Mouse (Mus musculus) MEL (cell line): Measurements from ENCODE around the gene Gm20388. TPM values are rescaled to one million over a fixed set of nuclear protein-coding genes. Genes with fewer than 3 reads are reported as not detected.

Source experiments
- DNase-seq: peaks from one replicate; pipeline ENCODE4 v3.0.0; 2011; ENCODE audit warnings: low read depth, low spot score
- H3K27ac ChIP-seq: 2 replicates; pipeline ENCODE4 v1.5.1; 2012; ENCODE audit warnings: low read depth, mild to moderate bottlenecking, control low read depth, low read length, moderate library complexity; ENCODE audit not compliant: control insufficient read depth
- H3K27me3 ChIP-seq, 2 experiments: fragments of 150-350 bp in 1 of 2; sonication (generic) in 1 of 2; 2 replicates each; pipeline ENCODE4 v1.6.1; 2012; ENCODE audit warnings: low read length in 2 of 2, mild to moderate bottlenecking in 2 of 2, improper control_type of control experiment in 1 of 2, moderate library complexity in 1 of 2; ENCODE audit not compliant: insufficient read depth in 2 of 2, control insufficient read depth in 1 of 2
- H3K36me3 ChIP-seq, 2 experiments: 2 replicates each; pipeline ENCODE4 v1.6.1; 2012 to 2014; ENCODE audit warnings: low read length in 2 of 2, improper control_type of control experiment in 1 of 2, inconsistent platforms in 1 of 2, mild to moderate bottlenecking in 1 of 2; ENCODE audit not compliant: insufficient read depth in 2 of 2, control insufficient read depth in 1 of 2
- H3K4me1 ChIP-seq, 2 experiments: fragments of 150-350 bp in 1 of 2; sonication (generic) in 1 of 2; 2 replicates each; pipeline ENCODE4 v1.6.1; 2012; ENCODE audit warnings: low read length in 2 of 2, improper control_type of control experiment in 1 of 2, mild to moderate bottlenecking in 1 of 2; ENCODE audit not compliant: insufficient read depth in 2 of 2, control insufficient read depth in 1 of 2
- H3K4me3 ChIP-seq, 2 experiments: fragments of 150-350 bp in 1 of 2; sonication (generic) in 1 of 2; 2 replicates each; pipeline ENCODE4 v1.5.1; 2012; ENCODE audit warnings: low read depth in 2 of 2, low read length in 2 of 2, mild to moderate bottlenecking in 2 of 2, moderate library complexity in 2 of 2, control low read depth in 1 of 2, improper control_type of control experiment in 1 of 2; ENCODE audit not compliant: control insufficient read depth in 1 of 2, insufficient read depth in 1 of 2
- H3K79me2 ChIP-seq: 2 replicates; pipeline ENCODE4 v1.6.1; 2012; ENCODE audit warnings: mild to moderate bottlenecking, low read length, moderate library complexity; ENCODE audit not compliant: control insufficient read depth, poor library complexity, insufficient read depth
- H3K9ac ChIP-seq: 2 replicates; pipeline ENCODE4 v1.6.1; 2012; ENCODE audit warnings: low read depth, mild to moderate bottlenecking, control low read depth, low read length, moderate library complexity; ENCODE audit not compliant: control insufficient read depth, poor library complexity, severe bottlenecking
- H3K9me3 ChIP-seq: fragments of 150-350 bp; sonication (generic); replicated peaks from 2 replicates; pipeline ENCODE4 v1.6.1; 2012; ENCODE audit warnings: mild to moderate bottlenecking, low read length, improper control_type of control experiment, moderate library complexity; ENCODE audit not compliant: insufficient read depth
- BHLHE40 ChIP-seq: IDR thresholded peaks from 2 replicates; pipeline ENCODE4 v1.6.1; 2012; ENCODE audit warnings: low read depth, mild to moderate bottlenecking, inconsistent platforms, low read length, improper control_type of control experiment, borderline replicate concordance
- CHD1 ChIP-seq: IDR thresholded peaks from 2 replicates; pipeline ENCODE4 v1.6.1; 2012; ENCODE audit warnings: low read depth, mild to moderate bottlenecking, inconsistent platforms, low read length, improper control_type of control experiment
- CHD2 ChIP-seq: IDR thresholded peaks from 2 replicates; pipeline ENCODE4 v1.6.1; 2011; ENCODE audit warnings: low read length, improper control_type of control experiment
- CTCF ChIP-seq, 3 experiments: IDR thresholded peaks in 2 of 3; conservative IDR thresholded peaks in 1 of 3; 2 replicates each; pipeline ENCODE4 v1.5.1; 2011 to 2012; ENCODE audit warnings: low read length in 3 of 3, low read depth in 2 of 3, mild to moderate bottlenecking in 2 of 3, improper control_type of control experiment in 1 of 3, inconsistent platforms in 1 of 3, mixed read lengths in 1 of 3, moderate library complexity in 1 of 3; ENCODE audit not compliant: control insufficient read depth in 1 of 3, insufficient read depth in 1 of 3, poor library complexity in 1 of 3, severe bottlenecking in 1 of 3
- GATA1 ChIP-seq: IDR thresholded peaks from 2 replicates; pipeline ENCODE4 v1.6.1; 2011; ENCODE audit warnings: low read depth, low read length, improper control_type of control experiment
- KAT2A ChIP-seq: conservative IDR thresholded peaks from 2 replicates; pipeline ENCODE4 v1.6.1; 2012; ENCODE audit warnings: low read depth, low read length, improper control_type of control experiment, inconsistent platforms
- MAZ ChIP-seq: IDR thresholded peaks from 2 replicates; pipeline ENCODE4 v1.6.1; 2012; ENCODE audit warnings: low read depth, mild to moderate bottlenecking, inconsistent platforms, low read length, improper control_type of control experiment
- MXI1 ChIP-seq: IDR thresholded peaks from 2 replicates; pipeline ENCODE4 v1.6.1; 2011; ENCODE audit warnings: mild to moderate bottlenecking, low read depth, low read length, improper control_type of control experiment
- MYB ChIP-seq: IDR thresholded peaks from 2 replicates; pipeline ENCODE4 v1.6.1; 2011; ENCODE audit warnings: mild to moderate bottlenecking, low read depth, low read length, improper control_type of control experiment
- MYC ChIP-seq: IDR thresholded peaks from 2 replicates; pipeline ENCODE4 v1.6.1; 2011; ENCODE audit warnings: low read depth, mild to moderate bottlenecking, low read length, improper control_type of control experiment, moderate library complexity
- POLR2A ChIP-seq, 2 experiments: IDR thresholded peaks; 2 replicates each; pipeline ENCODE4 v1.6.1; 2011 to 2012; ENCODE audit warnings: low read length in 2 of 2, mild to moderate bottlenecking in 2 of 2, control low read depth in 1 of 2, improper control_type of control experiment in 1 of 2, low read depth in 1 of 2, moderate library complexity in 1 of 2; ENCODE audit not compliant: control insufficient read depth in 1 of 2, insufficient read depth in 1 of 2, poor library complexity in 1 of 2
- SIN3A ChIP-seq: IDR thresholded peaks from 2 replicates; pipeline ENCODE4 v1.6.1; 2012; ENCODE audit warnings: low read length, improper control_type of control experiment, inconsistent platforms
- TBP ChIP-seq: IDR thresholded peaks from 2 replicates; pipeline ENCODE4 v1.8.0; 2011; ENCODE audit warnings: low read depth, low read length, improper control_type of control experiment
- UBTF ChIP-seq: IDR thresholded peaks from 2 replicates; pipeline ENCODE4 v1.6.1; 2012; ENCODE audit warnings: low read depth, mild to moderate bottlenecking, inconsistent platforms, low read length, improper control_type of control experiment, moderate library complexity, borderline replicate concordance; ENCODE audit not compliant: insufficient read depth
- USF2 ChIP-seq, 2 experiments: IDR thresholded peaks; 2 replicates each; pipeline ENCODE4 v1.6.1; 2011 to 2012; ENCODE audit warnings: improper control_type of control experiment in 2 of 2, low read length in 2 of 2, borderline replicate concordance in 1 of 2, inconsistent platforms in 1 of 2, low read depth in 1 of 2, mild to moderate bottlenecking in 1 of 2; ENCODE audit not compliant: insufficient read depth in 1 of 2
- ZC3H11A ChIP-seq: IDR thresholded peaks from 2 replicates; pipeline ENCODE4 v1.6.1; 2012; ENCODE audit warnings: low read depth, mild to moderate bottlenecking, inconsistent platforms, low read length, improper control_type of control experiment
- ZNF384 ChIP-seq: IDR thresholded peaks from 2 replicates; pipeline ENCODE4 v1.6.1; 2012; ENCODE audit warnings: low read depth, mild to moderate bottlenecking, inconsistent platforms, low read length, improper control_type of control experiment
- polyA plus RNA-seq, 2 experiments: library from polyadenylated mRNA; stranded (reverse) in 1 of 2; unstranded in 1 of 2; fragments of >175 nt in 1 of 2; fragments of >200 nt in 1 of 2; gene quantifications; 2 replicates each; pipeline versions ENCODE4 v1.2.1 to v1.2.4; 2012; ENCODE audit warnings: low replicate concordance in 2 of 2, low read depth in 1 of 2; ENCODE audit not compliant: insufficient read length in 2 of 2, insufficient read depth in 1 of 2, missing spikeins in 1 of 2
- total RNA-seq: library from RNA; depleted of rRNA; stranded (reverse); fragments of 300-350 nt; gene quantifications from 2 replicates; pipeline ENCODE4 v1.2.3, GENCODE M21; 2012

The Gm20388 gene
- total and polyA plus RNA-seq, 3 experiments: 11.1 to 17.8 TPM; not detected in 1

DNA sequence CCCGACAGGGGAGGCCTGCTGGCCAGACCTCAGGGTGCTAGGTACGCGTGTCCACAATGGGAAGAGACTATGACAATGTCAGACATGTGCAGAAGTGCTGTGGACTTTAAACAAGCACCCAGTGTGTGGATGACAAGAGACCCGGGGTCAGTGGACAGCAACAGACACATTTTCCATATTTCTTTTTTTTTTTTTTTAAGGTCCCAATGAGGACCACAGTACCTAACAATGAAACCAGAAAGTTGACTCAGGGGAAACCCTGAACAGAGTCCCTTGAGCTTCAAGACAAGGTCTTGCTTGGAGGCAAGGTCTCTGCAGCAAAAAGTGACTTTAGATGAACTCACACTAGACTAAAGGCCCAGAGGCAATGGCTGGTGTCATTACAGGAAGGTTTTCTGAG lies 1446.8 kb downstream of the Gm20388 start:
- Histone ChIP-seq H3K4me1 (no peaks in the 10 kb centered on the region), H3K9me3 (no peaks in the 10 kb centered on the region)
- no peak for DNase-seq

DNA sequence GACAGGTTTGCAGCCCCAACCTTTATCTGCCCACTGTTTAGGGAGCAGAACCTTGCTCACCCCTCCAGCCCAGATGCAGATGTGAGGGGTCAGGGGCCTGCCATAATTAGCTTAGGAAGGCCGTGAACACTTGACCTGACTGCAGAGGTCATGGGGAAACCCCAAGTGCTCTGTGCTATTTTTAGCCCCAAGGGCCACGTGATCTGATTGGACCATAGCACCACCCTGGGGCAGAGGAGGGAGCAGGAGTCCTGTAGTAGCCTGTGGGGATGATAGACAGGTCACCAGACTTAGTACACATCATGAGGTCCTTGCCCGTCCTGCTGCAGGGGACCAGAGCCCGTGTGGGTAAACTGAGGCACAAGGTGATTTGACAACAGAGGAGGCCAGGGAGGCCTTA lies 1448.0 kb downstream of the Gm20388 start:
- Histone ChIP-seq H3K4me1 (no peaks in the 10 kb centered on the region), H3K27ac (no peak overlapping the region), H3K9ac (no peak overlapping the region), H3K27me3 (no peaks in the 10 kb centered on the region; a peak in 1 of 4 replicates), H3K79me2 (no peaks in the 10 kb centered on the region), H3K36me3 (no peaks in the 10 kb centered on the region), H3K9me3 (no peaks in the 10 kb centered on the region), H3K4me3 (no peak overlapping the region)
- no peak for DNase-seq
- TF ChIP-seq ZC3H11A (no peak), MAZ (no peak), BHLHE40 (no peak), MYB (no peak), KAT2A (no peak), CHD1 (no peak), CHD2 (no peak), MXI1 (no peak), GATA1 (no peak), SIN3A (no peak)

More for the DNA sequence above, 1446.8 kb downstream of the Gm20388 start:
- Histone ChIP-seq H3K27ac (no peak overlapping the region), H3K9ac (no peak overlapping the region), H3K79me2 (no peaks in the 10 kb centered on the region), H3K36me3 (no peaks in the 10 kb centered on the region), H3K4me3 (no peak overlapping the region)
- TF ChIP-seq ZC3H11A (no peak), USF2 (IDR thresholded peaks at IDR 0.05; ENCODE audit: borderline replicate concordance in 1 of 2, insufficient read depth in 1 of 2, low read depth in 1 of 2, low read length in 2 of 2) (no peak), ZNF384 (no peak), POLR2A (IDR thresholded peaks at IDR 0.05; ENCODE audit: control insufficient read depth in 1 of 2, insufficient read depth in 1 of 2, low read depth in 1 of 2, low read length in 2 of 2, poor library complexity in 1 of 2) (no peak), BHLHE40 (no peak), CTCF (IDR thresholded peaks at IDR 0.05 in 2 of 3, conservative IDR thresholded peaks at IDR 0.05 in 1 of 3; ENCODE audit: control insufficient read depth in 1 of 3, insufficient read depth in 1 of 3, low read depth in 2 of 3, low read length in 3 of 3, poor library complexity in 1 of 3, severe bottlenecking in 1 of 3) (no peak), MYC (no peak), TBP (no peak), CHD2 (no peak), UBTF (no peak)
- TF ChIP-seq, all 39 proteins: peak for 0
- H3K27me3 ChIP-seq: no peaks in the 10 kb centered on the region; a peak in 1 of 4 replicates
